Mouse (Mus musculus) adrenal gland (tissue): ENCODE measurements around the gene Stambp.

ENCODE experiments used
- intact Hi-C: fragments of 180-260 bp; cut with DNase I; formaldehyde crosslinking; loops from one replicate; pipeline ENCODE4 v1.15.1; 2025

Gene Stambp

DNA sequence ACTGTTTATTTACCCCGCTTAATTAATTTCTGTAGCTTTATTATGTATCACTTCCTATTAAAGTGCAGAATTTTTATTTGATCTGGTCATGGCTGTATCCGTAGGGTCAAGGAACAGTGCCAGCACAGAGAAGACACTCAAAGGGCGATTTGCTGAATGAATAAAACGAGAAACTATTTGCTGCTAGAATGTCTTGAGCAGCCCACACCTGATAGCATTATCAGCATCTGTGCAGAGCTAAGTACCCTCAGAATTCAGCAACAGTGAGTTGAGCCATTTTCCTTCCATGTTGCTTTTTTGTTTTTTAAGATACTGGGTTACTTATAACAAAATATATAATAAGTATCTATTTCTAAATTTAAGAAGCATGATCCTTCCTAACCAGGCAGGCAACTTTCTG, 67.0 kb downstream of the Stambp start:
- intact Hi-C loops, result no loop called here

DNA sequence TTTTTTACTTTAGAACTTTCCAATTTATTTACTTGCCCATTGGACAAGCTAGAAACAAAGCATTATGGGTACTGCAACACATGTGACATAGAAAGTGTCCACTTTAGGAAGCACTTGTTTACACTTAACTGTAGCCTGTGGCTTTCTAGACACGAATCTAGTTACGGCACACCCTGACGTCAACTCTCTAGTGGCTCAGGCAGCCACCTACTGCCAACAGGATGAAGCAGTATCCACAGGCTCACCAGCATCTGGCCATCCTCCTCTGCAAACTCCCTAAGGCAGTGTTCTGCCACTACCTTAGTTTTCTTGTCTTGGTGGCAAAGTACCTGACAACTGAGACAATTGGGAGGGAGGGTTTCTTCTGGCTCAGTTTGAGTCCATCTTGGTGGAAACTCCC, 69.2 kb downstream of the Stambp start:
- intact Hi-C loops, result no loop called here

DNA sequence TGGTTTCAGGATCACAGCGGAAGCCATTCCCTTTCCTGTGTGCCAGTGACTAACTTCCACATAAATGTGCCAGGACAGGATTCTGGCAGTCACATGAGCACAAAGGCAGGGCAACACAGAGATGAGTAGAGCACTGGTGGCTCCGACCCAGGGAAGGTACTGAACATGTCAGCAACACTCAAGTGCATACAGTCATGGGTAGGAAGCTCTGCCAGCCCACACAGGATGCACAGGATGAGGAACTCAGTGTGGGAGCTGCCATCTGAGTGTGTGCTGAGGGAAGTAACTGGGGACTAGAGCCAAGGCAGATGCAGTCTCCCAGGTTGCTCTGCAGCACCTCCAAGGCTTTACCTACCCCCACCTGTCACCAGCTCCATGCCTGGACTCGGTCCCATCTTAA, 69.9 kb downstream of the Stambp start:
- intact Hi-C loops, result no loop called here

DNA sequence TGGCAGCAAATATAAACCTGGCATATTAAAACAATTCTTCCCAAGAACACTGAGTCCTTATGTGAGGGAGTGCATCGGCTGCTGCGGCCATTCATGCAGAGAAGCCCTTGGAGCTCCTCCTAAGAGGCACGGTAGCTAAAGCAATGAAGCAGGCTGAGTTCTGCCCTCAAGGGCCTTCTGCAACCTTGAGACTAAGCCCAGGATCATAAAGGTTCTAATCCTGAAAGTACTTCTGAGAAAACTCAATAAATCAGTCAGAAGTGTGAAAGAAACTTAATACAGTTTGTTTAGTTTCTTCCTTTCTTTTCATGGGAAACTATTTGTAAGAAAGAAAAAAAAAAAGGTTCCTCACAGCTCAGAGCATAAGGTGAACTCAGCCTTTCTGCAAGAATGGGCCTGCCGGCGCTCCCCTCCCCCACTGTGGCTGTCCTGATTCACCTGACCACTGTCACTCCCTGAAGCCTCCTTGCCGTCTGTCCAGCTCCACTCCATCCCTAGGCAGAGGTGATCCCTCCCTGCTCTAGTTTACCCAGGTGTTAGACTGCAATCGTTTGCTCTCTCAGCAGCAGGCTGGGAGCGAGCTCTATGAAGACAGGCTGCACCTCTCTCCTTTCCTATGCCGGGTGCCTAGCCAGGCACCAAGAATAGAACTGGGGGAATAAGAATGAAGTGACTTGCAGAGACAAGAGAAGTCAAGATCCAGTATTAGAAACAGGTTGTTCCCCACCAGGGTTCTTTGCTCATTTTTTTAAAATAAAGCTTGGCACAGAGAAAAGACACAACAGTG, 70.8 kb downstream of the Stambp start:
- intact Hi-C loops, result no loop called here

DNA sequence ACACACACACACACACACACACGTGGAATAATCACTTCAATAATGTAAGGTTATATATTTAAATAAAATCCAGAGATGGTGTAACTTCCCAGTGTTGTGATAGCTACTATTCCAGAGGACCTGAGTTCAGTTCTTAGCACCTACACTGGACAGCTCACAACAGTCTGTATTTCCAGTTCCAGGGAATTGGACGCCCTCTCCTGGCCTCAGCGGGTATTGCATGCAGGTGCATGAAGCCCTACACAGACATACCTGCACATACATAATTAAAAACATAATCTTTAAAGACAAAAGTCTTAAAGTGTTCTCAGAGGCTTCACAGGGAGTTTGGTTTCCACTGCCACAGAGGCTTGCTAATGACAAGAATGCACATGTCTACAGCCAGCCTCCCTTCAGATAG, 72.1 kb downstream of the Stambp start:
- intact Hi-C loops, result no loop called here

DNA sequence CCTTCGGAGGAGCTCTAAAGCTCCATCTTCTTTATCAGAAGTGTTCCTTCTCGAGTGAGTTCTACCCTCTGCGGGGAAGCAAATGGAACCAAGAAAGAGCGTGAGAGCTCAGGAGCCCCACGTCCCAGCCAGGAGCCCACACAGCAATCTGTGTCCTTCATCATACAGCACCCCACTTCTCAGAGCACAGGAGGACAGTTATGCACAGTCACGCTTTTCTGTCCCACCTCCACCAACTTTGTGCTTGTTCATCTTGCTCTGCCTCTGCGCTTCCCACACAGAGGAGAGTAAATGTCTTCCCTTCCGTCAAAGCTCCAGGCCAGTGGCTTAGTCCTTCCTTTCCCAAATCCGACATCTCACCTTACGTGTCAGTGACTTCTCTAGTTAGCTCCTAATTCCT, 73.5 kb downstream of the Stambp start:
- intact Hi-C loops, result no loop called here

DNA sequence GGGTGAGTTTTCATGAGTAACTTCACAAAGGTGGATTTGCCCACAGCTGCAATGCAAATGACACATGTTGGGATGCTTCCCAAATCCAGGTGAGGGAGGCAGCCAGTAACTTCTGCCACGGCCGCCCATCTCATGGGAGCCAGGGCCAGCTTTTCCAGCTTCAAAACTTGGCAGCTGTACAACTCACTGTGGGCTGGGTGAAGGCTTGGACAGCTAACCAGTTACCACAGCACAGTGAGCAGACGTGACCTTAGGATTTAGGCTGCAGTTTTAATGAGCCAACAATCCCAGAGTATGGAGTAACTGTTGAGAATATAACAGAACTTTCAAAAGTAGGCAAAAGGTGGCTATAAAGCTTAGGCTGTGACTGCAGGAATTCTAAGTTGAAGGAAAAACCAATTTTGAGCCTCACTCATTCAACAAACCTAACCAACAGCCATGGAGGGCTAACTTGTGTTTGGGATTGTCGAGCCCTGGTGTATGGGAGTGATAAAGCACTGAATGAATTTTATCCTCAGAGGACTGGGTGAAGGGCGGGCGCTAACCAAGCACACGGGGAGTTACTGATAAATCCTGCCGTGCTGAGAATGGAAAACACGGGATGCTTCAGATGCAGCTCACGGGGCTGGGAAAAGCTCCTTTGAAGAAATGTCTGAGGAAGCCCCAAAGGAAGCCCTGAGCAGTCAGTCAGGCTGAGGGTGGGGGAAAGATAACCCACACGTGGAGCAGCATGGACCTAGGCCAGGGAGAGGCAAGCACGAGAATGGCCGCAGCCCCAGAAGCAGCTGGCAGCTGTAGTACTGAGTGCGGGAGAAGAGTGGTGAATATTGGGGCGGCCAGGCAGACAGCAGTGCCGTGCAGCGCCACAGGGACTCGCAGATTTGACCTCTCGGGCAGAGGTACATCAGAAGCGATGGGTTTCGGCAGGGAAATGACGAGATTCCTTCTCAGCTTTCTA, 75.5 kb downstream of the Stambp start:
- intact Hi-C loops, result no loop called here

DNA sequence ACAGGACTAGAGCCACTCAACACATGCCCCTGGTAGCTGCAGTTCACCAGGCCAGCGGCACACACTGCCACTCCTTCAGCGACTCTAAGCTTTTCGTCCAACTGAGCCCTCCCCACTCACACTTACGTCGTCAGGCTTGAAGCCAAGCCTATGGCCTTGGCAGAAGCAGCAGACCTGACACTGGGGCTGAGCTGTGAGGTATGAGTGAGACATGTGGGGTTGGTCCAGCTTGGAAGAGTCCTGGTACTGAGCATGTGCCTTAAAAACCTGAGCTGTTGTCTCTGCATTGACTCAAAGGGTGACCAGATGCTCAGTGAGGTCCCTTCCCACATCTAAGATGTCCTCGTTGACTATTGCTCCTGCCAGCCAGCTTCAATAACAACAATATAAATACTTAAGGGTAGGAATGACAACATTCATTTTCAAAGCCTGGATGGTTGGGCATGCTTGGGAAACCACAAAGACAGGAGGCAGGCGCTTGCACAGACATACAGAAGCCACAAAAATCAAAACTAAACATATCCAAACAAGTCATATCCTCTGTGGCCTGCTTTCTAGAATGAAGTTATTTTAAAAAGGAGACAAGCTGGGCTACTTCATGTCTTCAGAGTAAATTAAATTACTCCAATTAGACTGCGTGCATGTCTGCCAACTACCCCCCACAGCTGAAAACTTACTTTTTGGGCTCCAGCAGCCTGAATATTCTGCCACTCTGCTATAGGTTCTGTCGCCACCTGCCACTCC, 76.3 kb downstream of the Stambp start:
- intact Hi-C loops, result no loop called here
